Mouse (Mus musculus) CH12.LX (cell line): ENCODE data around the gene Nipbl.

Experiments used
- CTCF ChIP-seq, 2 experiments: IDR thresholded peaks in 1 of 2; conservative IDR thresholded peaks in 1 of 2; 2 replicates each; pipeline ENCODE4 v1.5.1; 2011 to 2012; ENCODE audit warnings: low read depth in 2 of 2, low read length in 2 of 2, improper control_type of control experiment in 1 of 2, inconsistent platforms in 1 of 2, mild to moderate bottlenecking in 1 of 2, moderate library complexity in 1 of 2
- EP300 ChIP-seq: IDR thresholded peaks from 2 replicates; pipeline ENCODE4 v1.6.1; 2011; ENCODE audit warnings: low read length, improper control_type of control experiment
- ETS1 ChIP-seq: conservative IDR thresholded peaks from 2 replicates; pipeline ENCODE4 v1.6.1; 2012; ENCODE audit warnings: low read depth, mild to moderate bottlenecking, inconsistent platforms, low read length, improper control_type of control experiment, moderate library complexity
- JUN ChIP-seq: IDR thresholded peaks from 2 replicates; pipeline ENCODE4 v1.6.1; 2011; ENCODE audit warnings: low read depth, mild to moderate bottlenecking, low read length, improper control_type of control experiment, moderate library complexity; ENCODE audit not compliant: insufficient read depth
- MAX ChIP-seq: IDR thresholded peaks from 2 replicates; pipeline ENCODE4 v1.6.1; 2011; ENCODE audit warnings: low read length, improper control_type of control experiment
- MEF2A ChIP-seq: IDR thresholded peaks from 2 replicates; pipeline ENCODE4 v1.6.1; 2014; ENCODE audit warnings: low read depth, mild to moderate bottlenecking, inconsistent platforms, low read length, improper control_type of control experiment, borderline replicate concordance
- POLR2A ChIP-seq: IDR thresholded peaks from 2 replicates; pipeline ENCODE4 v1.6.1; 2011; ENCODE audit warnings: low read depth, mild to moderate bottlenecking, improper control_type of control experiment, low read length
- SIN3A ChIP-seq: IDR thresholded peaks from 2 replicates; pipeline ENCODE4 v1.6.1; 2012; ENCODE audit warnings: low read length, improper control_type of control experiment, inconsistent platforms
- USF2 ChIP-seq: conservative IDR thresholded peaks from 2 replicates; pipeline ENCODE4 v1.6.1; 2011; ENCODE audit warnings: low read depth, low read length, improper control_type of control experiment
- ZMIZ1 ChIP-seq: IDR thresholded peaks from 2 replicates; pipeline ENCODE4 v1.6.1; 2012; ENCODE audit warnings: low read depth, mild to moderate bottlenecking, inconsistent platforms, low read length, improper control_type of control experiment

DNA sequence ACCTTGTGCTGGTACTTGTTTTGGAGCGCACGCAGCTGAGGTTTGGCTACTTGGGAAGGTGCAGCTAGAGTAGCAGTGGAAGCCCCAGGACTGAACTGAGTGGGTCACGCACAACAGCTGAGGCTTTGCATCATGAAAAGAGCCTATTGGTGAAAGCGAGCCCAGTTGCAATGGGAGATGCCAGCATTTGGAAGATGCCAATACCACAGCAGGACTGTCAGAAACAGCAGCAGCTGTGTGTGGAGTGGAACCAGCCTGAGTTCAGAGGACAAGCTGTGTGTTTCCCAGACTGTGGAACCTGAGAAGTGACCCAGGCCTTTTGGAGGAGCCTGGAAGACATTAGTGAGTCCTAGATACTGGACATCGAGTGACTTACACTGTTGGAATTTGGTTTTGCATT, 122.8 kb downstream of the Nipbl start:
- TF ChIP-seq SIN3A (no peak), EP300 (no peak), JUN (no peak), ETS1 (no peak), CTCF (conservative IDR thresholded peaks at IDR 0.05 in 1 of 2, IDR thresholded peaks at IDR 0.05 in 1 of 2; ENCODE audit: low read depth in 2 of 2, low read length in 2 of 2) (no peak), ZMIZ1 (no peak), USF2 (no peak), POLR2A (no peak), MAX (no peak), MEF2A (no peak)
